Mouse (Mus musculus): ENCODE data around the gene Olfr1245. TPM values are rescaled to one million over a fixed set of nuclear protein-coding genes. Genes with fewer than 3 reads are reported as not detected.
"Not testable (repeated sequence)": the region's sequence is repeated elsewhere in the genome, so short reads cannot be mapped to it uniquely, and the experiment has no call there.

Olfr1245 gene
- not detected in 2 replicates for total RNA-seq (2014; rRNA removed)
- not detected in 2 replicates for polyA plus RNA-seq (2015; fragmentation: Nextera tagmentation; extraction: Ambion mirVana)

- no peaks in the 10 kb centered on the region for H3K36me3 ChIP-seq (ENCODE audit: insufficient read depth, low read length)
- DNase-seq (ENCODE audit: low spot score) (no peak), ATAC-seq (ENCODE audit: low FRiP score) (no peak)
- no peak for TF ChIP-seq CTCF (IDR thresholded peaks at IDR 0.05)
- H3K27ac ChIP-seq (ENCODE audit: low read depth, low read length): no peak within 1 kb of the TSS
- H3K4me2 ChIP-seq (ENCODE audit: low read depth, low read length, poor library complexity, severe bottlenecking): no peak within 1 kb of the TSS
- H3K27me3 ChIP-seq (ENCODE audit: insufficient read depth, low read length): no peaks in the 10 kb centered on the region
- no peak within 1 kb of the TSS for H3K9ac ChIP-seq (replicated peaks; ENCODE audit: low read length, poor library complexity, severe bottlenecking)
- H3K4me3 ChIP-seq (ENCODE audit: low read depth, low read length): no peak within 1 kb of the TSS
- no peaks in the 10 kb centered on the region for H3K9me3 ChIP-seq (ENCODE audit: low read length)
- 87% methylated on average over 1 of the region's 1 CpGs for WGBS
- H3K4me1 ChIP-seq (ENCODE audit: insufficient read depth, low read length): no peaks in the 10 kb centered on the region
Observed at GRCm38 (mm10) chr2:89578347-89578746, at the start of gene Olfr1245. Gene Olfr1245 (minus strand): TSS chr2:89578447.

GRCm38 (mm10) chr2:89618145-89618544 lies 39.9 kb upstream of the Olfr1245 start, which contains the start of gene Olfr1248:
Gene Olfr1248 (minus strand): TSS chr2:89618245.
- WGBS: 85% methylated on average over 1 of the region's 1 CpGs
- H3K4me2 ChIP-seq (ENCODE audit: low read depth, low read length, poor library complexity, severe bottlenecking); H3K9me3 ChIP-seq (ENCODE audit: low read length); H3K36me3 ChIP-seq (ENCODE audit: insufficient read depth, low read length); H3K27me3 ChIP-seq (ENCODE audit: insufficient read depth, low read length); H3K27ac ChIP-seq (ENCODE audit: low read depth, low read length); H3K4me1 ChIP-seq (ENCODE audit: insufficient read depth, low read length); ATAC-seq (ENCODE audit: low FRiP score); H3K9ac ChIP-seq (replicated peaks; ENCODE audit: low read length, poor library complexity, severe bottlenecking); DNase-seq (ENCODE audit: low spot score); H3K4me3 ChIP-seq (ENCODE audit: low read depth, low read length): not testable (repeated sequence)

- no peak for TF ChIP-seq CTCF (IDR thresholded peaks at IDR 0.05)
- Histone ChIP-seq H3K27ac (ENCODE audit: low read depth, low read length) (no peak within 1 kb of the TSS), H3K9me3 (ENCODE audit: low read length) (no peaks in the 10 kb centered on the region), H3K4me3 (ENCODE audit: low read depth, low read length) (no peak within 1 kb of the TSS), H3K27me3 (ENCODE audit: insufficient read depth, low read length) (no peaks in the 10 kb centered on the region), H3K4me2 (ENCODE audit: low read depth, low read length, poor library complexity, severe bottlenecking) (no peak within 1 kb of the TSS), H3K9ac (replicated peaks; ENCODE audit: low read length, poor library complexity, severe bottlenecking) (no peak within 1 kb of the TSS), H3K4me1 (ENCODE audit: insufficient read depth, low read length) (no peaks in the 10 kb centered on the region), H3K36me3 (ENCODE audit: insufficient read depth, low read length) (no peaks in the 10 kb centered on the region)
- DNase-seq (ENCODE audit: low spot score): no peak
- 90% methylated on average over 2 of the region's 2 CpGs for WGBS
- no peak for ATAC-seq (ENCODE audit: low FRiP score)
Observed at GRCm38 (mm10) chr2:89614030-89614429, 35.8 kb upstream of the Olfr1245 start, which contains the start of gene Olfr1247. Gene Olfr1247 (minus strand): TSS chr2:89614130.

- no peak within 1 kb of the TSS for H3K4me3 ChIP-seq (ENCODE audit: low read depth, low read length)
- no peak within 1 kb of the TSS for H3K27ac ChIP-seq (ENCODE audit: low read depth, low read length)
- TF ChIP-seq CTCF (IDR thresholded peaks at IDR 0.05): no peak
- DNase-seq (ENCODE audit: low spot score): no peak
- no peaks in the 10 kb centered on the region for H3K27me3 ChIP-seq (ENCODE audit: insufficient read depth, low read length)
- no peaks in the 10 kb centered on the region for H3K4me1 ChIP-seq (ENCODE audit: insufficient read depth, low read length)
- H3K9ac ChIP-seq (replicated peaks; ENCODE audit: low read length, poor library complexity, severe bottlenecking): no peak within 1 kb of the TSS
- WGBS: 81% methylated on average over 2 of the region's 2 CpGs
- no peak for ATAC-seq (ENCODE audit: low FRiP score)
- no peaks in the 10 kb centered on the region for H3K9me3 ChIP-seq (ENCODE audit: low read length)
- no peak within 1 kb of the TSS for H3K4me2 ChIP-seq (ENCODE audit: low read depth, low read length, poor library complexity, severe bottlenecking)
- H3K36me3 ChIP-seq (ENCODE audit: insufficient read depth, low read length): no peaks in the 10 kb centered on the region
Observed at GRCm38 (mm10) chr2:89593057-89593456, 14.8 kb upstream of the Olfr1245 start, which contains the start of gene Olfr1246. Gene Olfr1246 (minus strand): TSS chr2:89593157.

GRCm38 (mm10) chr2:89562706-89563105 lies 15.5 kb downstream of the Olfr1245 start:
- H3K4me1 ChIP-seq (ENCODE audit: insufficient read depth, low read length); ATAC-seq (ENCODE audit: low FRiP score); H3K27me3 ChIP-seq (ENCODE audit: insufficient read depth, low read length); DNase-seq (ENCODE audit: low spot score); H3K9ac ChIP-seq (replicated peaks; ENCODE audit: low read length, poor library complexity, severe bottlenecking); H3K36me3 ChIP-seq (ENCODE audit: insufficient read depth, low read length); H3K4me3 ChIP-seq (ENCODE audit: low read depth, low read length); H3K4me2 ChIP-seq (ENCODE audit: low read depth, low read length, poor library complexity, severe bottlenecking); H3K27ac ChIP-seq (ENCODE audit: low read depth, low read length); H3K9me3 ChIP-seq (ENCODE audit: low read length): not testable (repeated sequence)
- WGBS: 61% methylated on average over 2 of the region's 2 CpGs

GRCm38 (mm10) chr2:89544516-89544915 lies 33.7 kb downstream of the Olfr1245 start:
- WGBS: 38% methylated on average over 2 of the region's 2 CpGs
- DNase-seq (ENCODE audit: low spot score): peak; percentile 69
- no peak overlapping the region for H3K9ac ChIP-seq (replicated peaks; ENCODE audit: low read length, poor library complexity, severe bottlenecking)
- H3K9me3 ChIP-seq (ENCODE audit: low read length): no peaks in the 10 kb centered on the region
- peak; percentile 38; the same call in 1 of the 2 replicates for ATAC-seq (ENCODE audit: low FRiP score)
- H3K36me3 ChIP-seq (ENCODE audit: insufficient read depth, low read length): no peaks in the 10 kb centered on the region
- H3K27me3 ChIP-seq (ENCODE audit: insufficient read depth, low read length): no peaks in the 10 kb centered on the region
- H3K4me1 ChIP-seq (ENCODE audit: insufficient read depth, low read length): no peaks in the 10 kb centered on the region
- H3K27ac ChIP-seq (ENCODE audit: low read depth, low read length): no peak overlapping the region
- peak; percentile 82 for TF ChIP-seq CTCF (IDR thresholded peaks at IDR 0.05)
- H3K4me2 ChIP-seq (ENCODE audit: low read depth, low read length, poor library complexity, severe bottlenecking): no peak overlapping the region
- H3K4me3 ChIP-seq (ENCODE audit: low read depth, low read length): no peak overlapping the region
